Mouse (Mus musculus) c-Kit-positive CD71-positive TER-119-negative erythroid progenitor cells, embryonic 14.5 days (primary cell): Measurements from ENCODE around the gene Tnfrsf13b.

Experiments
- DNase-seq: peaks from one replicate; pipeline ENCODE4 v3.0.0-alpha.2; 2013; ENCODE audit warnings: low read depth

The Tnfrsf13b gene

DNA sequence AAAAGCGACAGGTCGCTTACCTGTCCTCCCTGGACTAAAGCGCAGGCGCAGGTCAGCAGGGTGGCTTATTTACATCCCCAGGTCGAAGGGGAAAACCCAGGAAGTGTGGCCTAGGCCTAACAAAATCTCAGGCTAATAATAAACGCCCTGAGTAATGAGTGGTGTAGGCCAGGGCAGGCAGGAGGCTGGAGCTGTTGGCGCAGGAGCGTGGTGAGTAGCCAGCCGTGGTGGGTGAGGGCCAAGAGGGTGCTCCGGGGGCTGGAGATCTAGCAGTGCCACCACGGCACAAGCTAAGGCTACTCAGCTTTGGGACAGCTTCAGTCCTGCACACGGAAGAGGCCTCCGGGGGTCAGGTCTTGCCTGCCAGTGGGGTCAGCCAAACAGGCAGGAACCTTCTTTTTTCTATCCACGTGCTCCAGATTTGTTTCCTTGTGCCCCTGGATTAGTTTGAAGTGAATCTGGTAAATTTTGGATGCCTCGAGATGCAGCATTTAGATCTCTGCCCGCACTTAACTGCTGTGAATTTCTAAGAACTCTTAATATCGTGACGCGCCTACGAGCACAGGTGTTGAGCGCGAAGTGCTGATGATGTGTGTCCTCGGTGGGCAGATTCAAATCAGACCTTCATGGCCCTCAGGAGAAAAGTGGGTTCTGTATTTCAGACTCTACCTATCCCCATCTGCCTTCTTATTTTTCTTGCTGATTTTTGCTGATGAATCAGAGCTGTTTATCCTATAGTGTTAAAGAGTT, at the start of gene Tnfrsf13b:
TSS of gene Tnfrsf13b (plus strand) at position 150 of the 750 bp plus-strand sequence.
- DNase-seq: no peak

DNA sequence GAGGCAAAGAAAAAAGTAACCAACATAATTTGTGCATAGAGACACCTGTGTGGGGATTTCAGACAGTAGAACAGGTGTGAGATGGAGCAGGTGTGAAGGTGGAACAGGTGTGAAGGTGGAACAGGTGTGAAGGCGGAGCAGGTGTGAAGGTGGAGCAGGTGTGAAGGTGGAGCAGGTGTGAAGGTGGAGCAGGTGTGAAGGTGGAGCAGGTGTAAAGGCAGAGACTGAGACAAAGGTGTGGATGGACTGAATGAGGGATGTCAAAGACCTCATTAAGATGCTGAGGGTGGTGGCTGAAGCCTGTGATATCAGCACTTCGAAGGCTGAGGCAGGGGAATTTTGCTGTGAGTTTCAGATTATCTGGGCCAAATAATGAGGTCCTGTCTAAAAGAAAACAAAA, 44.9 kb upstream of the Tnfrsf13b start:
- DNase-seq: no peak

DNA sequence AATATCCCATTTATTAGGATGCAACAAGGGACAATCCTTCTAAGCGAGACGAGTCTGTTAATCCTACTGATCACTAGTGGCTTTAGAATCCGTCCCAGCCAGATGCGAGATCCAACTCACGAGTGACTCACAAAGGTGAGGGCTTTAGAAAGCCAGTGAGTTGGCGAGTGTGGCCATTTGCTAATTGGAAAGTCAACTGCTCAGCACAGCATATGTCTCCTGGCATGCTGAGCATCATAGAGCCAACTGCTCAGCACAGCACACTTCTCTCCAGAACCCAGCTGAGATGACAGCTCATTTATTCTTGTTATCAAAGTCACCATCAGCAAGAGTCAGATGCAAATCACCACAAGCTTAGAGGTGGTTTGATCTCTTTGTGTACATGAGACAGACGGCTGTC, 36.4 kb upstream of the Tnfrsf13b start:
- DNase-seq: no peak

DNA sequence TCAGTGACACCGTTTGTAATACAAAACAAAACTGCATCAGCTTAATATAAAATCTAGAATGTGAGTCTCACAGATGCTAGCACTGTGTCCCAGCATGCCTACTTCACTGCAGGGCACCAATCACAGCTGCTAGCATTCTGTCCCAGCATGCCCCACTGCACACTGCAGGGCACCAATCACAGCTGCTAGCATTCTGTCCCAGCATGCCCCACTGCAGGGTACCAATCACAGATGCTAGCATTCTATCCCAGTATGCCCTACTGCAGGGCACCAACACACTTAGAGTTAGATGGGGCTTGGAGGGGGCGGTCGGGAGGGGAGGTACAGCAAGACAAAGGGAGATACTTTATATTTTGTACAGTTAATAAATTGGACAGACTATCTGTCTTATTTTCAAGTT, 35.4 kb upstream of the Tnfrsf13b start:
- no peak for DNase-seq

DNA sequence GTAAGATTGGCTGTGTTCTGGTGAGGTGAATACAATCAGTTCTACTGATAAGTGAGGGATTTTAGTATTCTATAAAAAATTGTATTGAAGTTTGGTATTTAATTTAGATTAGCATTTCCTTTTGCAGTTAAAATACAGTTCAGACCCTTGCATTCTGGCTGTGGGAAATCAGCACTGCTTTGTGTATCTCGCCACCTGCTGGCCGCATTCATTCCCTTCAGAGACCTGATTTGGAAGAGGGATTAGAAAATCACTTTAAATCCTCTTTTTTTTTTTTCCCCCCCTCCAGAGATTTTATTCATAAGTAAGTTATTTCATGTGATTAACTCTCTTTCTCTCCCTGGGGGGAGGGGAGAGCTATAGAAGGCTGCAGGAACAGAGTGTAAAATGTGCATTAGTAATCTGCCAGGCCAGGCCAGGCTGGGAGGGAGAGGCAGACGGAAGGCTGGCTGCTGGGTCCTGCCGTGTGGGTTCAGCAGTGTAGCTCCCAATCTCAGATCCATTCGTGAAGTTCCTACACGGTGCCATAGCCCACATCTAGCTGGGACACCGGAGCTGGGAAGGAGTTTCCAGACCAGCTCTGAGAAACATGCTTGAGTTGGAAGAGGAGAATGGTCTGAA, 34.8 kb upstream of the Tnfrsf13b start:
- DNase-seq: peak; percentile 56

DNA sequence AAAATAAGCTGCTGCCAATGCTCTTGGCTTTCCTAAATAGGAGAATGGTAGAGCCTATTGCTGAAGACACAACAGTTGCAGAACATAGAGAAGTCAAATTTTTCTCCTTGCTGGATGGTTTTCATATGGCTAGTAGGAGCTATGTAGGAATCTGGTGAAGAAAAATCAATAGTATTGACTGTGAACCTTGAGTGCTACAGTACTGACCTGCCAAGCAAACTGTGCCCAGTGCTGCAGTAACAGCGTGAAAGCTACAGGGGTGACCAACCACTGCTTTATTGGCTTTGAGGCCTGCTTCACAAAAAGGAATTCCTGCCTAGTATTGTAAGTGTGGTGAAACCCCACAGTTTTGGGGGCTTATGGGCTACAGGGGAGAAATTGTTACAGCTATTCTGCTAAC, 28.5 kb upstream of the Tnfrsf13b start:
- DNase-seq: no peak

DNA sequence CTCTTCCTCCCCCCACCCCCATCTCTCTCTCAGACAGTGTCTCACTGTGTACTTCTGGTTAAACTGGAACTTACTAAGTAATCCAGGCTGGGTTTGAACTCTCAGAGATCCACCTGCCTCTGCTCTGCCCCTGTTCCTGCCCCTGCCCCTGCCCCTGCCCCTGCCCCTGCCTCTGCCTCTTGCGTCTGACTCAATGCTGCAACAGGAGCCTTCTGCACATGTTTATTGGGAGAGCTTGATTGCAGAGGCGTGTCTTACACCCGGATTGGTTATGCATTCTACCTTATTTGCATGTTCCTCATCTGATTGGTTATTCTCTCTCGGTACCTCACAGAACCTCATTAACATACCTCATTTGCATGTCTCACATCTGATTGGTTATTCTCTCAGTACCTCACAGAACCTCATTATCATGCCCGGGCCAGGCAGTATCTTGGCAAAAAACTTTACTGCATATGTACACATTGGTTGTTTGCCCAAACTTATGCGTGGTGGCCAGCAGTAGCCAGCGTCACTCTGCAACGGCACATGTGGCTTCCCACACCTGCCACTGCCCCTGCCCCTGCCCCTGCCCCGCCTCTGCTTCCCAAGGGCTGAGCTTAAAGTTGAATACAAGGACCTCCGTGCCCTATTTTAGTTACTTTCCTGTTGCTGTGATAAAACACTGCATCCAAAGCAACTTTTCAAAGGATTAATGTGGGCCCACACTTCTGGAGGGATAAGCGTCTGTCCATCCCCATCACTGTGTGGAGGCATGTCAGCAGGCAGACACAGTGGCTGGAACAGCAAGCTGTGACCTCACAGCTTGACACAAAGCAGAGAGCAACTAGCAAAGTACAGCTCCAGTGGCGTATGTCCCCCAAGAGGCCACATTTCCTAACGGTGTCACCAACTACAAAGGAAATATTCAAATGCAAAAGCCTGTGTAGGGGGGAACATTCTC, 23.9 kb upstream of the Tnfrsf13b start:
- DNase-seq: no peak

DNA sequence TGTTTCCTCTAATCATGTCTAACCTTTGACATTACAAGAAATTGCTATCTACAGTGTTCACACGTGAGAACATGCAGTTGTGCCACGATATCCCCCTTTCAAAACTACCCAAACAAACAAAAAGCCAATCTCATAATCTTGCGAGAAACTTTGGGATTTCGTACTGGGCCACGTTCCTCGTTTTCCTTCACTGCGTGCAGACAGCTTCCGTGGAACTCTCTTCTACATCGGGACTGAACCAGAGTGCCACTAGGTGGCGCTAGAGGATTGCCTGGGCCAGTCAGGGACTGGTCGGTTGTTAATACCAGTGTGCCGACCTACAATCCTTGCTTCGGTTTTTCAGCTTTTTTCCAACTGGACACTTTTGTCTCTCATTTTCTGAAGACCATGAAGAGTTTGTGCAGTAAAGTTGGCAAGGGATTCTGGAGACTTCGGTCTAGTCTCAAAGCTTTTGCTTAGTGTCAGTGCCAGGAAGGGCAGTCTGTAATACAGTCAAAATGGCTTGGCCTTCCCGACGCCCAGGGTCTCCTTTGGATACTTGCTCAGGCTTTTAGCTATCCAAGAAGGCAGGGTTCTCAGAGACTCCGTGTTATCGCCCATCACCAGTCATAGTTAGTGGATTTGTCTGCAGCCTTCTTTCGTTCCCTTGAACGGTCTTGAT, 22.2 kb upstream of the Tnfrsf13b start:
- DNase-seq: peak; percentile 77

DNA sequence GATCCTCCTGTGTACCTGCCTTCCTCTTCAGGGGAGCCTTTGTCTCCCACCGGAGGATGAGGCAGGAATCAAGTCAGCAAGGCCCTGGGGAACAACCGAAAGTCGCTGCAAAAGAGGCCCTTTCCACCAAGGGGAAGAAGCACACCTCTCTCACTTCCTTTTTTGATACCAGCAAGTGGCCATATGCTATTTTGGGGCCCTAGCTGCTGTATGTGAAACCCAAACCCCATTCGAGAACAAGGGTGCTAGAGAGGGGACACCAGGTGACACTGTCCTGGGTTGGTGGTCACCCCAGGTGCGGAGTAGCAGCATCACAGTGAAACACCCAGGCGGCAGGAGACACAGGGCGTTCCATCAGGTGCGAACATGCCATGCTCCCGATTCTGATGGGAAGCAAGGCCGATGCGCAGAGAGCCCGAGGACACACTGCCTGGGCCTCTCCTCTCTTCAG, 17.6 kb upstream of the Tnfrsf13b start:
- no peak for DNase-seq

DNA sequence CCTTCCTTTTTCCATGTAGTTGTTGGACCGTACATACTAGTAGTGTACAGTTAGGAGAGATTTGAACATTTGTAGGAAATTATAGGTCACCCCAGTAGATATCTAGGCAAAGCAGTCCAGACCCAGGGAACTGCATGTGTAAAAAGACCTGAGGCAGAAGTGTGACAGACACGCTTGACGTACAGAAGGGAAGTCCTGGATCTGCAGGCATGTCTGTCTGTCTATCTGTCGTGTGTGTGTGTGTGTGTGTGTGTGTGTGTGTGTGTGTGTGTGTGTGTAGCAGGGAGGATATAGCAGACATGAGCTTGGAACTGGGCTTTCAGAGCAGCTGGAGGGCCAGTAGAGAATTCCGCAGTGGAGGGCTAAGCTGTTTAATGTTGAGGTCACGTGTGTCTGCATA, 16.8 kb upstream of the Tnfrsf13b start:
- DNase-seq: no peak

DNA sequence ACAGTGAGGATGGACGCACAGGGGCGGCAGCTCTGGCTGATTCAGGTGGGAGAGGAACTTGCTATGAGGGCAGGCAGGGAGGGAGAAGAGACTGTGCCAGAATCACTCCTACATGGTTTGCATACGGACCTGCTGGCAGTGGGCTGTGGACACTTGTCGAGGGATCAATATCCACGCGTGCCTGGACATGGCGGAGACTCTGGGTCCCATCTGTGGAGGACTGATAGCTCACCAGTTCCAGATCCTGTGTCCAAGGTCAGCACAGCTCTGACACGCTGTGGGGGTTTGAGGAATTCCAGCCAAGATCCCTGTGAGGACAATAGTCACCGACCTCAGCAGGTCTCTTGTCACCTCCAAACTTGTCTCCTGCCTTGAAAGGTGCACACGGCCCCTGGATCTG, 16.4 kb upstream of the Tnfrsf13b start:
- DNase-seq: no peak

DNA sequence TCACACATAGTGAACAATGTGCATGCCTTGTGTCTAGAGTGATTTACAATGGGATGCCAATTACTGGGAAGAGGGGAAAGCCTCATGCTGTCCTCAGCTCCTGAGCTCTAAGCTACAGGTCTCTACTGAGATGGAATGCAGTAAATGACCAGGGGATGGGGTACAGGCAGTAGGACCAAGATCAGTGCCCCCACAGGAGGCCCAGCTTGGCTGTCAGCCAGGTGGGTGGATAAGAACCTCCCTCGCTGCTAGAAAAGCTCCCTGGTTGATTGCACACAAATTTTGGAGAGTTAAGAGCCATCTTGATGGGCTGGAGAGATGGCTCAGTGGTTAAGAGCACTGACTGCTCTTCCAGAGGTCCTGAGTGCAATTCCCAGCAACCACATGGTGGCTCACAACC, 15.6 kb upstream of the Tnfrsf13b start:
- no peak for DNase-seq

DNA sequence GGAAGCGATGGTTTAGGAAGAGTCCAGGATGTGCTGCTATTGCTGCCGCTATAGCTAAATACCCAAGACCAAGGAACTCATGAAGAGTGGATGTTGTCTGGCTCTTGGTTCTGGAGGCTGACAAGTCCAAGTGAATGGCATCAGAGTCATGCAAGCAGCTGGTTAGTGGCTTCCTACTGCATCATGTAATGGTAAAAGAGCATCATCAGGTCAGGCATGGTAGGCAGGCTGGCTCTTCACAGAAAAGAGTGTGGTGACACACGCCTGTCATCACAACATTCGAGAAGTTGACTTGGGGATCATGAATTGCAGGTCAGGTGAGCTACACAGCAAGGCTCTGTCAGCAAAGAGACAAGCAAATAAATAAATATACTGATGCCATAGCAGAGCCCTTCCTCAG, 15.1 kb upstream of the Tnfrsf13b start:
- DNase-seq: no peak

DNA sequence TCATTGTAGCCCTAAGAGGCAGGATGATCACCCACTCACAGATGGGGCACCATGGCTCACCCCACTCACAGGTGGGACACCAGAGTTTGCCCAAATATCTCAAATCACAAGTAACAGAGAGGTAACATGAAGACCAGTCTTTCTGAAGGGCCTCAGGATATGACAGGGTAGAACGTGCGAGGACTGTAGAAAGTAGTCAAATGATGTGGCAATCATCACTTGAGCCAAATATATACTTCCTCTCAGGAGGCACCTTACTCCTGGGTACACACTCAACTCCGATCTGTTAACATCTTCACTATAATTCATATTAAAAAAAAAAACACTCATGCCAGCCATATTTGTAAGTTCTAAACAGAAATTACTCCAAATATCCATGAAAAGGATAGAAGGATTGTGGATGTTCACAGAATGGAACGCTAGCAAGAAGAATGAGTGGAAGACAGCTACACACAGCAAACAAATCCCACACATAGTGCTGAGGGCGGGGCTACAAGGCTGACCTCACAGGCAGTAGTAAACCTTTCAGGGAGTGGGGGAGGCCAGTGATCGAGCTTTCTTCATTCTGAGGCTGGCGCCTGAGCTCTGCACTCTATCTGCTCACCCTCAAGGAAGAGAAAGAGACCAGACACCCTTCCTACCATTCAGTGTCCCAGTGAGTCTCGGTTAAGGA, 14.1 kb upstream of the Tnfrsf13b start:
- DNase-seq: no peak

DNA sequence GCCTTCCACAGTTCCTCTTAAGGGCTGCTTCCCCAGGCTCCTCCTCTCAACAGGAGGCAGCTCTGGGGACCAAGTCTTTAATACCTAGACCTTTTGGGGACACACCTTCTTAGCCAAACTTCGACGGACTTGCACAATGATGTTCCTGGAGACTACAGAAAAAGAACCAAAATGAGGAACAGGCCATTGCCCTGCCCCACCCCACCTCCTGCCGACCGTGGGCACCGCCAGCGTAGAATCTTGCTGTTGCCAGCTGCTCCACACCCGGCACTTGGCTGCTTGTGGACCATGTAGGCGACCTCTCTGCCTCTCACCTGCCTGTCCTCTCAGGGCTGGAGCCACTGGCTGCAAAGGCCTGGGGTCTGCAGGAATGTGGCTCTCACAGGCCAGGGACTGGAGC, 10.3 kb upstream of the Tnfrsf13b start:
- no peak for DNase-seq

DNA sequence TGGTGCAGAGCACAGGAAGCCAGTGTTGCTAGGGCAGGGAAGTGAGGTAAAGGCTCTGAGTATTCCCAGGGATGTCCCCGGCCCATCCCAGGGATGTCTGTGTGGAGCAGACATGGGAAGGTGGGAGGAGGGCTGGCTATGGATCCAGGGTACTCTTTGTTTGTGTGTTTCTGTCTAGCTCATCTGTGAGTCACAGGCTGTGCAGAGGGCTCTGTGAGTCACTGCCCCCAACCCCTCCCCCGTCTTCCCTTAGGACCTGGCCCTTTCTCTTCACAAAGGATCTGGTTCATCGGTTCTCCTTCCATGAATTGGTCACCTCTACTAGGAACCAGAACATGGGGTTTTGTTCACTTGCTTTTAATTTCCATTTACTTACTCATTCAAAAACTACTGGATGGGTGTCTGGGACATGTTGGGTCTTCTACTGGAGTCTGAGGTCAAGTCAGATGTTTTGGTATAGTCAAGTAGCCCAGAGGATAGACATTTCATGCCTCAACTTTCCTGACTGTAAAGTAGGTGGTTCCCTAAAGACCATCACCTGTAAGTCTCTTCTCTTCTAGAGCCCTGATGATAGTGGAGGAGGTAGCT, 6.5 kb upstream of the Tnfrsf13b start:
- no peak for DNase-seq

DNA sequence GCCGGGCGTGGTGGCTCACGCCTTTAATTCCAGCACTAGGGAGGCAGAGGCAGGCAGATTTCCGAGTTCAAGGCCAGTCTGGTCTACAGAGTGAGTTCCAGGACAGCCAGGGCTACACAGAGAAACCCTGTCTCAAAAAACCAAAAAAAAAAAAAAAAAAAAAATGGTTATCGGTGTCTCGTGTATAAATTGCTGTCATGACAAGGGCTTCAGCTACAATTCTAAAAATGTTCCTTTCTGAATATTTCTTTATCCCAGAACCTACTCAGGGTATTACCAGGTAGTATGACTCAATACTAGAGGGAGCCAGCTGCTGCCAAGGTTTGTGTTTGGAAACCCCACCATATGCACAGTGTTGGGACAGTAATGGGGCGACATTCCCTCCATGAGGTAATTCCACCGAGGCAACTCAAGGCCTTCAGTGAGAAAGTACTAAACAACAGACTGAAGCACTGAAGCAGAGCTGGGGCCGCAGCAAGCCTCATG, 4.2 kb upstream of the Tnfrsf13b start:
- DNase-seq: no peak

DNA sequence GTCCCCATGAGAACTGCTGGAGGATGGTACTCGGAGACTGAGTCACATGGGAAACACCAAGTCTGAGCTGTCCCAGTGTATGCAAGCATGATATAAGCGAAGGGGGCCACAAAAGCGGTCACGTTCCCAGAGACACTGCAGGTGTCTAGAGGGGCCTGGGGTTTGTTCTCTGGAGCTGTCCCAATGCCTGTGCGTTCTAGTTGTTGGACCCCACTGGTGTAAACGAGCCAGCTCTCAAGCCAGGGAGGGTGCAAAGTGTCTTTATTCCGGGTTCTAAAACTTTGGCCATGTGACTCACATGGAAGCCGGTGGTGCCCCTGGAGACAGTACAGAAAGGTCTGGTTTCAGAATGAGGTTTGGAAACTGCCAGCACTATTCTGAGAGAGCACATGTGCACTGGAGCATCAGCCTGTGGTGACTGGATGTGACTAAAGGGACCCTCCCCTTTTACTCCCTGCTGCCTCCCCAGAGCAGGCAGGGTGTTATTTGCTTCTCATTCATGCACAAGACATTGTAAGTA, 3.7 kb upstream of the Tnfrsf13b start:
- DNase-seq: no peak

DNA sequence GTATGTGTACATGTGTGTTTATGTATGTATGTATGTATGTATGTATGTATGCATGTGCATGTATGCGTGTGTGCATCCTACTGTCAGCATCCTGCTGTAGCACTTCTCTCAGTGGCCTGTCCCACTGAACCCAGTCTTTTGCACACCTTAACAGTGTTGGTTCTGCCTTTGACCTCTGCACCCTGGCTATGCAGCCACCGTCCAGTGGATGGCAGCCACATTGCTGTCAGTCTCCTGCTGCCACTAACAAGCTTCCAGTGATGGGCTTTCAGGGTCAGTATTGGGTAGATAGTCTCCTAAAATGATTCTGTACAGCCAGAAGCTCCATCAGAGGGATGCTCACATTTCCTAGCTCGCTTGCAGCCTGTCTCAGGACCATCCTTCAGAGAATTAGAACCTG, 2.7 kb upstream of the Tnfrsf13b start:
- no peak for DNase-seq

DNA sequence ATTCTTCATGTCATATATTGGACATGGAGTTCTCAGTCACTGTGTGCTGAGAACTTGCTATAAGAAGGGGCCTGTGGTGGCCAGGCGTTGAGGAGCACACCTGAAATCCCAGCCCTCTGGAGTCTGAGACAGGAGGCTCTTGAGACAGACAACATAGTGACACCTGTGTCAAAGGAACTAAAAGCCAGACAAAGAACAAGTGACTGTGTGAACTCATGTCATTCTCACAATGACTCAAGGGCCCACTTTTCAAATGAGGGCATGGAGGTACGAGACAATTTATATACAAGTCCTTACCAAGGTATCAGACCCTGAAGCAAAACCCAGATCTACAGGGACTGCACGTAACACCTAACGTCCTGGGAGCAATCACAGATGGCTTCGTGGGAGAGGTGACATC, 585 bp upstream of the Tnfrsf13b start:
- no peak for DNase-seq
